Mouse (Mus musculus) olfactory bulb, adult 2 months (tissue): ENCODE data around the gene Rap1gap2.

Experiments used
- CTCF ChIP-seq: fragments of 200-500 bp; IDR thresholded peaks from 2 replicates; pipeline ENCODE4 v1.5.1; 2012; ENCODE audit warnings: low read depth, mild to moderate bottlenecking, low read length, moderate library complexity; ENCODE audit not compliant: insufficient read depth
- POLR2A ChIP-seq: fragments of 200-500 bp; IDR thresholded peaks from 2 replicates; pipeline ENCODE4 v1.6.1; 2012; ENCODE audit warnings: mild to moderate bottlenecking, low read depth, low read length, moderate library complexity; ENCODE audit not compliant: insufficient read depth

DNA sequence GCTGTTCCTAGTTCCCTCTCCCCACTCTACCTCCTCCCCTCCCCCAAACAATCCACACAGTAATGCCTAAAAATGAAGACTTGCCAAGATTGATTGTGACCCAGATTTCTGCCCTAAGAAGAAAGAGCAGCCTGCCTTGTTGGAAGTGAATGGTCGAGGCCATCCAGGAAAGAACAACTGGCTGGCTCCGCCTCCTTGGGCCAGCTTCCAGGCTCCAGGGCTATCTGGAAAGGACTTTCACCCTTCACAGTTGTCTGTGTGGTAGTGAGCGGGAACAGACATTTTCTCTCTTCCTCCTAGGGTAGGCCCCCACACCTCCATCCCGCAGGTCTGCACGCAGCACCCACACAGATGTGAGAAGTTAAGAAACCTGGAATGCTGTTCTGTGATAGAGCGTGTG, 13.0 kb upstream of the Rap1gap2 start:
- TF ChIP-seq CTCF, result no peak
- no peak for TF ChIP-seq POLR2A
